Mouse (Mus musculus) heart, adult 2 months (tissue): ENCODE results near the gene Cnpy4. TPM values are rescaled to one million over a fixed set of nuclear protein-coding genes. Genes with fewer than 3 reads are reported as not detected.

Experiments
- DNase-seq, 2 experiments: peaks; one replicate each; pipeline ENCODE4 v3.0.0; 2021
- H3K27ac ChIP-seq: fragments of 200-600 bp; 2 replicates; pipeline ENCODE4 v1.8.1; 2022
- H3K27me3 ChIP-seq: fragments of 200-500 bp; 2 replicates; pipeline ENCODE4 v1.6.1; 2012; ENCODE audit warnings: mild to moderate bottlenecking, low read length, inconsistent platforms, mixed read lengths; ENCODE audit not compliant: control insufficient read depth, insufficient read depth
- H3K36me3 ChIP-seq: fragments of 200-500 bp; 2 replicates; pipeline ENCODE4 v1.6.1; 2012; ENCODE audit warnings: low read length, inconsistent platforms; ENCODE audit not compliant: control insufficient read depth, insufficient read depth
- H3K4me1 ChIP-seq: fragments of 200-500 bp; 2 replicates; pipeline ENCODE4 v1.6.1; 2011; ENCODE audit warnings: low read length; ENCODE audit not compliant: control insufficient read depth, insufficient read depth
- H3K4me3 ChIP-seq: fragments of 200-600 bp; 2 replicates; pipeline ENCODE4 v1.8.1; 2022
- H3K79me2 ChIP-seq: fragments of 200-500 bp; replicated peaks from 2 replicates; pipeline ENCODE4 v1.6.1; 2012; ENCODE audit warnings: mild to moderate bottlenecking, inconsistent platforms, low read length, moderate library complexity, mixed read lengths; ENCODE audit not compliant: control insufficient read depth, insufficient read depth
- H3K9ac ChIP-seq: fragments of 200-500 bp; 2 replicates; pipeline ENCODE4 v1.6.1; 2012; ENCODE audit warnings: low read depth, mild to moderate bottlenecking, control low read depth, inconsistent platforms, low read length, mixed read lengths
- CTCF ChIP-seq: fragments of 200-600 bp; IDR thresholded peaks from 2 replicates; pipeline ENCODE4 v1.8.1; 2022; ENCODE audit warnings: antibody characterized with exemption, mild to moderate bottlenecking, moderate library complexity
- EP300 ChIP-seq: fragments of 200-500 bp; IDR thresholded peaks from 2 replicates; pipeline ENCODE4 v1.6.1; 2011; ENCODE audit warnings: low read depth, low read length, control low read depth; ENCODE audit not compliant: insufficient read depth
- POLR2A ChIP-seq: fragments of 200-500 bp; IDR thresholded peaks from 2 replicates; pipeline ENCODE4 v1.6.1; 2011; ENCODE audit warnings: mild to moderate bottlenecking, low read depth, low read length, control low read depth; ENCODE audit not compliant: insufficient read depth
- WGBS: fragments of 180-500 bp; shearing (Covaris S2); methylation state at CpG from one replicate; pipeline ENCODE4 v1.1.7; 2018; 5-methylcytosine and 5-hydroxymethylcytosine counted together
- intact Hi-C: fragments of 180-260 bp; cut with DNase I; formaldehyde crosslinking; loops from one replicate; pipeline ENCODE4 v1.15.1; 2025
- polyA plus RNA-seq: library from polyadenylated mRNA; depleted of rRNA; stranded (reverse); fragments of >200 nt; gene quantifications from 2 replicates; pipeline ENCODE4 v1.2.3, GENCODE M21; 2012
- total RNA-seq, 2 experiments: library from RNA; stranded (reverse); gene quantifications; 2 replicates each; pipeline ENCODE4 v1.2.3; 2021

The Cnpy4 gene
- total and polyA plus RNA-seq, 3 experiments: 2.2 to 7.2 (median 5.9) TPM

GRCm38 (mm10) chr5:138170936-138171561 lies 16.2 kb upstream of the Cnpy4 start:
- Histone ChIP-seq H3K4me1 (peaks cover 4% of the 10 kb centered on the region), H3K27me3 (no peaks in the 10 kb centered on the region), H3K9ac (peak overlapping the region; percentile 77), H3K36me3 (no peaks in the 10 kb centered on the region), H3K79me2 (no peaks in the 10 kb centered on the region), H3K4me3 (peak overlapping the region; percentile 87), H3K27ac (peak overlapping the region; percentile 96)
- TF ChIP-seq CTCF (peak; percentile 35), EP300 (peak; percentile 67; the same call in 1 of the 2 replicates), POLR2A (peak; percentile 67)
- peak; percentile 97 to 98 for DNase-seq
- WGBS: under 1% methylated on average over 47 of the region's 47 CpGs
- intact Hi-C loops: loop anchor here (1.0 to 2.0 kb wide), 2 partner anchors 10 to 16 kb away; partner anchors contain the start of genes Cops6 and Zfp113

- Histone ChIP-seq H3K4me1 (peaks cover 4% of the 10 kb centered on the region), H3K27me3 (no peaks in the 10 kb centered on the region), H3K9ac (peak within 1 kb of the TSS; percentile 77), H3K79me2 (no peaks in the 10 kb centered on the region), H3K4me3 (peak within 1 kb of the TSS; percentile 87), H3K36me3 (no peaks in the 10 kb centered on the region), H3K27ac (peak within 1 kb of the TSS; percentile 96)
- WGBS: under 1% methylated on average over 54 of the region's 54 CpGs
- peak; percentile 98 for DNase-seq
- intact Hi-C loops: loop anchor here (1.0 to 2.0 kb wide), 2 partner anchors 15 to 17 kb away; partner anchors contain the start of genes Cnpy4, Taf6 and Zfp113
- TF ChIP-seq POLR2A: peak; percentile 60
- TF ChIP-seq EP300: no peak
- TF ChIP-seq CTCF: peak; percentile 47
These were observed 15.4 kb upstream of the Cnpy4 start, which contains the start of the genes Ap4m1 and Mcm7 for GRCm38 (mm10) chr5:138171695-138172491. Ap4m1 (plus strand) TSS chr5:138172002. Mcm7 (minus strand) TSS chr5:138172422.

- no peak overlapping the region for H3K4me3 ChIP-seq
- H3K4me1 ChIP-seq: peaks cover 4% of the 10 kb centered on the region
- TF ChIP-seq CTCF: no peak
- TF ChIP-seq POLR2A: no peak
- TF ChIP-seq EP300: no peak
- H3K27me3 ChIP-seq: no peaks in the 10 kb centered on the region
- H3K27ac ChIP-seq: no peak overlapping the region
- H3K9ac ChIP-seq: no peak overlapping the region
- 79% methylated on average over 3 of the region's 3 CpGs for whole genome bisulfite sequencing
- DNase-seq: no peak
- no peaks in the 10 kb centered on the region for H3K79me2 ChIP-seq
- intact Hi-C loops: no loop called here
- no peaks in the 10 kb centered on the region for H3K36me3 ChIP-seq
These were observed 14.1 kb upstream of the Cnpy4 start for GRCm38 (mm10) chr5:138173217-138173616.

GRCm38 (mm10) chr5:138187661-138188306 lies 499 bp downstream of the Cnpy4 start:
- intact Hi-C loops: loop anchor here (1.0 kb wide), 1 partner anchor 15 kb away; the partner anchor contains the start of genes Ap4m1 and Mcm7
- Histone ChIP-seq H3K9ac (peak overlapping the region; percentile 84), H3K27ac (peak overlapping the region; percentile 94), H3K79me2 (no peaks in the 10 kb centered on the region), H3K4me1 (no peaks in the 10 kb centered on the region), H3K27me3 (no peaks in the 10 kb centered on the region), H3K4me3 (peak overlapping the region; percentile 97), H3K36me3 (no peaks in the 10 kb centered on the region)
- WGBS: 1% methylated on average over 10 of the region's 10 CpGs
- TF ChIP-seq EP300 (no peak), CTCF (no peak), POLR2A (no peak)
- peak; percentile 72 to 82 for DNase-seq

GRCm38 (mm10) chr5:138193771-138194727 lies 6.8 kb downstream of the Cnpy4 start, which contains the start of gene Mblac1:
Mblac1 (plus strand) TSS chr5:138194314.
- TF ChIP-seq EP300: peak; percentile 84; the same call in 1 of the 2 replicates
- TF ChIP-seq POLR2A: peak; percentile 87
- TF ChIP-seq CTCF: 0 out of 2 replicates have a peak, but pooled peaks have one; percentile 1
- Histone ChIP-seq H3K27ac (peak within 1 kb of the TSS; percentile 96), H3K4me3 (peak within 1 kb of the TSS; percentile 75), H3K27me3 (no peaks in the 10 kb centered on the region), H3K79me2 (no peaks in the 10 kb centered on the region), H3K4me1 (peaks cover 1% of the 10 kb centered on the region; the same call in 1 of the 2 replicates), H3K9ac (peak within 1 kb of the TSS; percentile 93), H3K36me3 (no peaks in the 10 kb centered on the region)
- 5% methylated on average over 54 of the region's 54 CpGs for WGBS
- intact Hi-C loops: loop anchor here (5.0 kb wide), 1 partner anchor 63 kb away; the partner anchor contains the start of gene Lamtor4
- DNase-seq: peak; percentile 87 to 89
